ENCODE assay signal across 8 mouse cellular contexts in the genomic region with DNA sequence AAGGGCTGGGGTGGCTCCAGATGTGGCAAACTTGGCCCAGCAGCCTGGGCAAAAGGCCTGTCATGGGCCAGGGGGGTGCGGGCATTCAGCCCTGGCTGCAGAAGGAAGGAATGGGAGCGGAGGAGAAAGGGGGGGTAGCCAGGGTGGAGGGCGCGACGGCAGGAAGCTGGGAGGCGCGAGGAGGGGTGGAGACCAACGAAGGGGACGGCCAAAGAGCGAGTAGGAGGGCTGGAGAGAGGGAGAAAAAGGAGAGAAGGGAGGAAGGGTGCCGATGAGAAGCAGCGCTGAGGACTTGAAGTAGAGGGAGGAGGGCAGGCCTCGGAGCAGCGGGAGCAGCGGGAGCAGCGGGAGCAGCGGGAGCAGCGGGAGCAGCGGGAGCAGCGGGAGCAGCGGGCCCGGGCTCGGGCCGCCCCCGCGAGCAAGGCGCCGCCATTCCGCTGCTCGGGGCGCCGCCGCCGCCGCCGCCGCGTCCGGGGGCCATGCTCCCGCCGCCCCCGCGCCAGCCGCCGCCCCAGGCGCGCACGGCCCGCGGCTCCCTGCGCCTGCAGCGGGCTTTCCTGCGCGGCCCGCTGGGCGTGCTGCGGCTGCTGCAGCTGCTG. TPM values are rescaled to one million over a fixed set of nuclear protein-coding genes. Genes with fewer than 3 reads are reported as not detected.
DNase-seq lines count a peak whose midpoint lies in the region; ATAC-seq and TF ChIP-seq lines count a peak whose summit lies in the region.

A gene (plus strand): TSS at position 231 of the 599 bp plus-strand sequence.

- TF ChIP-seq POLR2A in olfactory bulb, adult 2 months (IDR thresholded peaks at IDR 0.05; ENCODE audit: insufficient read depth, low read depth, low read length), result peak; percentile 52; the same call in 1 of the 2 replicates

- peaks cover 20% of the 10 kb centered on the region for H3K4me1 ChIP-seq in embryonic facial prominence, embryonic 14.5 days (ENCODE audit: control insufficient read depth, insufficient read depth, low read length)
- peaks cover 30% of the 10 kb centered on the region for H3K4me1 ChIP-seq in heart, embryonic 11.5 days (ENCODE audit: control insufficient read depth, insufficient read depth, low read length)
- peaks cover 19% of the 10 kb centered on the region for H3K4me1 ChIP-seq in lung, embryonic 14.5 days (ENCODE audit: insufficient read depth)
- H3K4me1 ChIP-seq in olfactory bulb, adult 2 months (ENCODE audit: control insufficient read depth, insufficient read depth, low read length), result peaks cover 28% of the 10 kb centered on the region

- peak; percentile 85 for ATAC-seq in embryonic facial prominence, embryonic 14.5 days (ENCODE audit: low read depth)
- peak; percentile 62 for ATAC-seq in heart, embryonic 11.5 days (replicated peaks; ENCODE audit: insufficient number of reproducible peaks, low FRiP score, low TSS enrichment)
- ATAC-seq in lung, embryonic 14.5 days (ENCODE audit: insufficient read depth), result peak; percentile 74

- peak; percentile 91 for DNase-seq in 3134 (ENCODE audit: extremely low read depth, insufficient read length, low spot score)
- peak; percentile 91 for DNase-seq in adrenal gland, adult 2 months
- peak; percentile 93 for DNase-seq in embryonic facial prominence, embryonic 14.5 days (ENCODE audit: low spot score)
- peak; percentile 80 for DNase-seq in kidney, adult 9 months
- DNase-seq in lung, embryonic 14.5 days, result peak; percentile 87
- DNase-seq in urinary bladder, adult 18-20 months (ENCODE audit: low spot score in 2 of 2), result peak; percentile 67 to 85

- peak within 1 kb of the TSS; percentile 77 for H3K4me3 ChIP-seq in embryonic facial prominence, embryonic 14.5 days (ENCODE audit: low read depth, low read length)
- peak within 1 kb of the TSS; percentile 73 for H3K4me3 ChIP-seq in heart, embryonic 11.5 days (ENCODE audit: low read depth, low read length)
- peak within 1 kb of the TSS; percentile 74 for H3K4me3 ChIP-seq in lung, embryonic 14.5 days (ENCODE audit: low read depth, low read length)
- peak within 1 kb of the TSS; percentile 57 for H3K4me3 ChIP-seq in olfactory bulb, adult 2 months (ENCODE audit: insufficient read depth, low read depth, low read length)

- H3K4me2 ChIP-seq in embryonic facial prominence, embryonic 14.5 days (ENCODE audit: low read depth, low read length), result peak within 1 kb of the TSS; percentile 72
- peak within 1 kb of the TSS; percentile 96 for H3K4me2 ChIP-seq in heart, embryonic 11.5 days
- peak within 1 kb of the TSS; percentile 90 for H3K4me2 ChIP-seq in lung, embryonic 14.5 days

- no peaks in the 10 kb centered on the region for H3K27me3 ChIP-seq in embryonic facial prominence, embryonic 14.5 days (replicated peaks; ENCODE audit: control insufficient read depth, insufficient read depth, low read length)
- no peaks in the 10 kb centered on the region for H3K27me3 ChIP-seq in heart, embryonic 11.5 days (ENCODE audit: control insufficient read depth, insufficient read depth, low read length)
- no peaks in the 10 kb centered on the region for H3K27me3 ChIP-seq in lung, embryonic 14.5 days (ENCODE audit: insufficient read depth, low read length)

- TF ChIP-seq CTCF in lung, embryonic 14.5 days (IDR thresholded peaks at IDR 0.05; ENCODE audit: low read depth), result 0 out of 2 replicates have a peak, but pooled peaks have one; percentile 20
- TF ChIP-seq CTCF in olfactory bulb, adult 2 months (IDR thresholded peaks at IDR 0.05; ENCODE audit: insufficient read depth, low read depth, low read length), result no peak

- peak within 1 kb of the TSS; percentile 94 for H3K27ac ChIP-seq in embryonic facial prominence, embryonic 14.5 days (replicated peaks; ENCODE audit: low read depth, low read length)
- H3K27ac ChIP-seq in heart, embryonic 11.5 days (ENCODE audit: low read depth, low read length), result peak within 1 kb of the TSS; percentile 84
- peak within 1 kb of the TSS; percentile 94 for H3K27ac ChIP-seq in lung, embryonic 14.5 days (ENCODE audit: low read depth)
- peak within 1 kb of the TSS; percentile 84 for H3K27ac ChIP-seq in olfactory bulb, adult 2 months (ENCODE audit: insufficient read depth, low read depth, low read length)

- 1% methylated on average over 12 of the region's 57 CpGs for WGBS in embryonic facial prominence, embryonic 14.5 days
- WGBS in heart, embryonic 11.5 days (ENCODE audit: insufficient replicate concordance), result under 1% methylated on average over 26 of the region's 57 CpGs
- WGBS in lung, embryonic 14.5 days, result under 1% methylated on average over 56 of the region's 57 CpGs
- 7% methylated on average over 57 of the region's 57 CpGs for WGBS in olfactory bulb, adult 2 months

- H3K9me3 ChIP-seq in embryonic facial prominence, embryonic 14.5 days (ENCODE audit: control insufficient read depth, low read length), result no peaks in the 10 kb centered on the region
- no peaks in the 10 kb centered on the region for H3K9me3 ChIP-seq in heart, embryonic 11.5 days (replicated peaks; ENCODE audit: control insufficient read depth, low read length)
- H3K9me3 ChIP-seq in lung, embryonic 14.5 days (ENCODE audit: low read depth, low read length), result no peaks in the 10 kb centered on the region

- peak within 1 kb of the TSS; percentile 89 for H3K9ac ChIP-seq in embryonic facial prominence, embryonic 14.5 days (ENCODE audit: low read depth, low read length)
- peak within 1 kb of the TSS; percentile 92 for H3K9ac ChIP-seq in heart, embryonic 11.5 days (ENCODE audit: low read depth, low read length)
- H3K9ac ChIP-seq in lung, embryonic 14.5 days, result peak within 1 kb of the TSS; percentile 89

- H3K36me3 ChIP-seq in embryonic facial prominence, embryonic 14.5 days (ENCODE audit: control insufficient read depth, insufficient read depth, low read length), result peaks cover 7% of the 10 kb centered on the region; the same call in 1 of the 2 replicates
- H3K36me3 ChIP-seq in heart, embryonic 11.5 days (ENCODE audit: control insufficient read depth, insufficient read depth, low read length), result no peaks in the 10 kb centered on the region
- peaks cover 9% of the 10 kb centered on the region for H3K36me3 ChIP-seq in lung, embryonic 14.5 days (ENCODE audit: insufficient read depth)

RNA-seq across cellular contexts. Expression of the gene that starts here (rescaled TPM):
- total RNA-seq in adrenal gland, adult 2 months (2021), result 10 to 100 TPM; 30.0 to 56.7 TPM
- 76.2 and 87.1 TPM in 2 replicates for polyA plus RNA-seq in adrenal gland, adult 2 months (2012; rRNA removed)
- 19.4 and 21.0 TPM in 2 replicates for polyA plus RNA-seq in embryonic facial prominence, embryonic 14.5 days (2014; fragmentation: Nextera tagmentation; extraction: Ambion mirVana)
- 13.9 and 14.4 TPM in 2 replicates for polyA plus RNA-seq in heart, embryonic 11.5 days (2014; fragmentation: Nextera tagmentation; extraction: Ambion mirVana)
- 18.6 and 25.4 TPM in 2 replicates for polyA plus RNA-seq in lung, embryonic 14.5 days (2014; fragmentation: Nextera tagmentation; extraction: Ambion mirVana)
- polyA plus RNA-seq in olfactory bulb, adult 2 months (2012; ENCODE audit: insufficient read depth, insufficient read length, low replicate concordance, missing spikeins), result not detected in 2 replicates

Comparison
In these comparisons a context has a peak if more than half of its experiments do, and no peak if none do; other contexts are left out.
1. Peak in every context shown above with its lines: DNase-seq, ATAC-seq, H3K4me3 ChIP-seq and H3K27ac ChIP-seq.
2. RNA of the gene that starts here (polyA plus RNA-seq): 76.2 to 87.1 TPM in adrenal gland, adult 2 months, 18.6 to 25.4 TPM in lung, embryonic 14.5 days, 19.4 to 21.0 TPM in embryonic facial prominence, embryonic 14.5 days and 13.9 to 14.4 TPM in heart, embryonic 11.5 days; not detected in olfactory bulb, adult 2 months; every median in the first group is over 10 times any median in the second.